Mouse (Mus musculus): Measurements from ENCODE around the gene Zbtb1.

Zbtb1 gene

DNA sequence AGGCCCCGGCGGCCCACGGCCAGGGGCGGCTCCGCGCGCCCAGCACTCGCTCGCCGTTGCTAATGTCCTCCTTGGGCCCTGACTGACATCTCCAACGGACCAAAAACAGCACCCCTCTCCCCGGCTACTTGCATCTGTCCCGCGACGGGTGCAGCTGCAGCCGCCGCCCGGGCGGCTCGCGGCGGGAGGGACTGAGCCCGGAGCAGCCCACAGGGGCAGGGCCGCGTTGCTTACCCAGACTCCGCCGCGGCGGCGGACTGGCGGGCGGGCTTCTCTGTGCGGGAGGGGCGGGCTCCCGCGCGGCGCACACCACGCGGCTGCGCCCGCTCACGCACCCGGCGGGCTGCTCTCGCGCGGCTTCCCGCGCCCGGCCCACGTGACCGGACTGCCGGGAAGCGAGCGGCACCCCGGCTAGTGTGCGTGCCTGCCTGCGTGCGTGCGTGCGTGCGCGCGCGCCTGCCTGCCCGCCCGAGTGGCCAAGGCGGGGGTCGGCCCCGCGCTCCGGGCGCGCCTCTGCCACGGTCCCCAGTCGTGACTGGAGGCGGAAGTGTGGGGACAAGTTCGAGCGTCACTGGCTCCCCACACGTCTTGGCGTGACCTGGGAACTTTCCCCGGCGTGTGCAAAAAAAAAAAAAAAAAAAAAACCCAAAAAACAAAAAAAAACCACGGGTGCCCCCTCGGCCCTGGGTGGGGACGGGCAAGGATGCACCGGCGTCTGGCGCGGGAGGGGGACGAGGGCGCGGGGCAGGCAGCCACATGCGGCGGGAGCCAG, 674 bp upstream of the Zbtb1 start, which contains the start of gene Zbtb25:
Gene Zbtb25 (minus strand): TSS at position 397 of the 772 bp plus-strand sequence.
- DNase-seq: peak; percentile 89 to 93

GRCm38 (mm10) chr12:76370831-76371571, 935 bp downstream of the Zbtb1 start:
- peak; percentile 60 to 63 for DNase-seq

GRCm38 (mm10) chr12:76372046-76372445, 2.0 kb downstream of the Zbtb1 start:
- no peak for DNase-seq

- peak in 1 of 2 experiments; percentile 42 for DNase-seq
Measured at GRCm38 (mm10) chr12:76372881-76373818, 3.1 kb downstream of the Zbtb1 start.

GRCm38 (mm10) chr12:76373991-76374390, 3.9 kb downstream of the Zbtb1 start:
- no peak for DNase-seq

DNA sequence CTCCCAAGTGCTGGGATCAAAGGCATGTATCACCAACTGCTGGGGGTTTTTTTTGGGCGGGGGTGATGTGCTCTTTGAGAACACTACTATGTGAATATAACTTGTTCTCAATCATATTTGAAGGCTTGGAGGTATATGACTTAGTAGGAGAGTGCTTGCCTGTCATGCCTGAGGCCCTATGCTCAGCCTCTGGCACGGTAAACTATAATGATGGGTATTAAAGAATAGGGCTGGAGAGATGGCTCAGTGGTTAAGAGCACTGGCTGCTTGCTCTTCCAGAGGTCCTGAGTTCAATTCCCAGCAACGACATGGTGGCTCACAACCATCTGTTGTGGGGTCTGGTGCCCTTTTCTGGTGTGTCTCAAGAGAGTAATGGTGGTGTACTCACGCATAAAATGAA, 4.8 kb downstream of the Zbtb1 start:
- no peak for DNase-seq

GRCm38 (mm10) chr12:76375506-76375905, 5.4 kb downstream of the Zbtb1 start:
- DNase-seq: no peak

DNA sequence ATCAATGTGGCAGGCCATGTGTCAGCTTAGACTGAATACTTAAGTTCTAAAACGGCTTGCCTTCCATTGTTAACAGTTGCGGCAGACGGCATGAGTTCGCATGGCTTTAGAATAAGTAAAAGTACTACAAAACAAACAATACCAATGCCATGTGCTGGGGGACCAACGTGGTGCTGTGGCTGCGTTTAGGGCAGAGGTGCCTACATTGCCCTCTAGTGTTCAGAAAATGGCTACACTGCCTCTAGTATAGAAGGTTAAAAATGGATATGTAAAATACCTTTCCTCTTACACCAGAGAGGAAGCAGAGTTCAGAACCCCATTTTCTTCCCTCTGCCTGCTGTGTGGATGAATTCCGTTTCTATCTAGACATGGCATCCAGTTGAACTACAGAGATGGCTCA, 6.6 kb downstream of the Zbtb1 start:
- peak; percentile 37 to 44 for DNase-seq

GRCm38 (mm10) chr12:76377059-76377458, 7.0 kb downstream of the Zbtb1 start:
- no peak for DNase-seq

- no peak for DNase-seq
Measured at GRCm38 (mm10) chr12:76377726-76378125, 7.7 kb downstream of the Zbtb1 start.

DNA sequence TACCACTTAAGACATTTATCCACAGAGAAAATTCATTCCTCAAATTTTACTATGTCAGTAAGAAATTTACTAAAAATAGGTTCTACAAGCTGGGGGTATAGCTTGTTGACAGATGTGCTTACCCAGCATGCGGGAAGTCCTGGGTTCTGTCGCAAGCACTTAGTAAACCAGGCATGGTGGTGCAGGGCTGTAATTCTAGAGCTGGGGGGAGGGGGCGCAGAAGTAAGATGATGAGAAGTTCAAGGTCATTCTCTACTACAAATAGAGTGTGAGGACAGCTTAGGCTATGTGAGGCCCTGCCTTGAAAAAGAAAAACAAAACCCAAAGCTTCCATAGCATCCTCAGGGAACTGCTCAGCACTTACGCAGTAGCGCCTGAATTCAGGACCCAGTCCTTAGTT, 8.5 kb downstream of the Zbtb1 start:
- no peak for DNase-seq

GRCm38 (mm10) chr12:76380151-76380550, 10.1 kb downstream of the Zbtb1 start:
- no peak for DNase-seq

GRCm38 (mm10) chr12:76385342-76385741, 15.3 kb downstream of the Zbtb1 start:
- DNase-seq: no peak

DNA sequence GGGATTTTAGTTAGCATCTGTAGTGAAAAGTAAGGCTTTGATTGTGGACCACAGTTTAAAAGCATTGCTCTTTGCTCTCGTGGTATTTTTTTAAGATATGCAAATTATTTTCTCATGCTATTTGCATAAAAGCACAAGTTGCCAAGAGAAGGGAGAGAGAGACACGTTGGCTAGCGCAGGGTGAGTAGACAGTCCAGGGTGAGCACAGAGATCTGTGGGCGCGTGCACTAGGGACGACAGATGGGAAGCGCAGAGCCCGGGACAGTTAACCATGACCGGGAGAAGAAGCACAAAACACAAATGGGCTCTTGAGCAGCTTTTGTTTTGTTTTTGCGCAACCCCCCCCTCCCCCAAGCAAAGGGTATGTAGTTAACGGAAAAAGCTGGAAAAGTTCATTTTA, 18.7 kb downstream of the Zbtb1 start:
- peak; percentile 54 to 58 for DNase-seq

- no peak for DNase-seq
Measured at GRCm38 (mm10) chr12:76391595-76392271, 21.7 kb downstream of the Zbtb1 start.

- no peak for DNase-seq
Measured at GRCm38 (mm10) chr12:76392979-76393378, 22.9 kb downstream of the Zbtb1 start.

DNA sequence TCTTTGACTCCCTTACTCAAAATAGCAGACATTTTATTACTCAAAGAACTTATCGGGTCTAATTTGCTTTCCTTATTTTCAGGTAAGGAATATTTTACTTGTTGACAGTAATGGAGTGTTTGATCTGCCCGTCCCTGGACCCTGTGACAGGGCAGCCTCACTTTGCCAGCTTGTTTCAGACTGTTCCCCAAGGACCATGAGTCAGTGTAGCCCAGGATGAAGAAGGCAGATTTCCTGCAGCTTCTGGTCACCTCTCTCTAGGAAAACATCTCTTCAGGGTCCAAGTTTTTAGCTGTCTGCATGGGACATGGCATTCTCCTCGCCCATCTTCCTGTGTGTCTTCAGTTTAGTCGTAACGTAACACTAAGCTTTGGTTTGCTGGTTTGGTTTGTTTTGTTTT, 27.2 kb downstream of the Zbtb1 start:
- no peak for DNase-seq

DNA sequence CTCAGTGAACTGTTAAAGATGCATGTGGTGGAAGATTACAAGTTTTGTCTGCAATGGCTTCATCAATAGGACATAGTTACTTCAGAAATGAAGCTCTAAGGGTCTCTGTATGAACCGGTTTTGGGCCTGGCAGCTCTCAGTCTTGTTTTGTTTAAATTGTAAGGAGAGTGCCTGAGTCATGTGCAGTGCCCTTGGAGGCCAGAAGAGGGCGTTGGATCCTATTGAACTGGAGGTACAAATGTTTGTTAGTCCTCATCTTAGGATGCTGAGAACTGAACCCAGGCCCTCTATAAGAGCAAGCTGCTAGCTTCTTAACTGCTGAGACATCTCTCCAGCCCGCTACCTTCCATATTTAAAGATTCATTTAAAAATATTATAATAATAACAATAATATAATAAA, 31.6 kb downstream of the Zbtb1 start:
- DNase-seq: peak in 1 of 2 experiments; percentile 23

DNA sequence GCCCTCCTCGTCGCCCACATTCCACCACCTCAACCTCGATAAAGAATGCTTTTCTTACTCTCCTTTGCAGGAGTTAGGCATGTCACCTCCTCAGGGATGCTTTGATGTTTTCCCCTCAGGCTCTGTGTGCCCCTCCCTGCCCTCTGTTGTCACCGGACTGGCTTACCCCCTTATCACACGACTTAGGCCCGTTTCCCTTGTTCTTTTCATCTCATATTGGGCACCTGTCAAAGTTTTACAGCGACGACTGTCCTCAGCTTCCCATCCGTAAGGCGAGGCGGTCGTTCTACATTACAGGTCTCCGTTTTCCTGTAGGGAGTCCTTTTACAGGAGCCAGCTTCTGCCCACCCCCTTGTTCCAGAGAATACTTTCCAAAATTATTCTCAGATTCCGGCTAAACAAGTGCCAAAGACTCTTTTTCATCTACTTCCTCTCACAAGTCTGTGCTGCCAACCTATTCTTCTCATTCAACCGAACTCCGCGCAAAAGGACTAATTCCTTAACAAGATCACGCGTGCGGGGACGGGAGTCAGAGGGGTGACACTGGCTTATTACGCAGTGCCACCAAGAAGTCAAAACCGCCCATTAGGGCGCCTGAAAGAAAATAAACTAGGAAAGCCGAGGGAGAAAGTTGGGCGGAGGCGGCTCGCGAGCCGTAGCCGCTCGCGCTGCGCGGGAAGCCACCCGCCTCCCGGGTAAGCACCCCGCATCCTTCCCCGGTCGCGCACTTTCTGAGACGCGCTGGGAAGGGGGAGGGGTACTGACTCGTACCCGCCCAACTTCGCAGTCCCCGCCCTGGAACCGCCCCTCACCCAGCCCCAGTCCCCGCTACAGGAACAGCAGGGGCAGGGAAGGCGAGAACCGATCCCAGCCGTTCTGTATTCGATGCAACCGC, 33.2 kb downstream of the Zbtb1 start:
- DNase-seq: no peak

DNA sequence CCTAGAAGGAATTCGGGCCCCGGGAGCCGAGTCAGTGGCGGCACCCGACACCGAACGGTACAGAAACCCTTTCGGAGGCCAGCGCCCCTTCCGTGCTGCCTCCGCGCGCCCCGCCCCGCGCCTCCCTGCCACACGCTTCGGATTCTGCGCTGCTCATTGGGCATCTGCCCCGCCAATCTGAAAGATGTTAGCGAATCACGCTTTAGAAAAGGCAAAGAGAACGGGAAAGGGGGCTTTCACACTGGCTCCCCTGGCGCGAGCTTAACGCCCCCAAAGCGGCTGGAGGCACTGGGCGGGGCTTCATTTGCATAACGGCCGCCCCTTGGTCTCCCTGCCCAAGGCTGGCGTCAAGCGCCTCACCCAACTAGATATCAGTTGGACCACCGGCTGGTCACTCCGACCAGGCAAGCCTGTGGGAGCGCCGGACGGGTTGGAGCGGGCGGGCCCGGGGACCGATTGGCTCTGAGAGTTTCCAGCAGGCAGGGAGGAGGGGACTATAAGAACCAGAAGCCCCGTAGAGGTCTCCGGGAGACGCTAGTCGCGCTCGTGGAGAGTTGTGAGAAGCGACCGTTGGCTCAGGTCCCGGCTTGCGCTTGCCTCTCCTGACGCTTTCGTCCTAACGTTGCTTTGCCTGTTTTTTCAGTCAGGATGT, 33.9 kb downstream of the Zbtb1 start, which contains the start of gene Hspa2:
Gene Hspa2 (plus strand): TSS at position 291 of the 652 bp plus-strand sequence.
- peak; percentile 100 for DNase-seq

DNA sequence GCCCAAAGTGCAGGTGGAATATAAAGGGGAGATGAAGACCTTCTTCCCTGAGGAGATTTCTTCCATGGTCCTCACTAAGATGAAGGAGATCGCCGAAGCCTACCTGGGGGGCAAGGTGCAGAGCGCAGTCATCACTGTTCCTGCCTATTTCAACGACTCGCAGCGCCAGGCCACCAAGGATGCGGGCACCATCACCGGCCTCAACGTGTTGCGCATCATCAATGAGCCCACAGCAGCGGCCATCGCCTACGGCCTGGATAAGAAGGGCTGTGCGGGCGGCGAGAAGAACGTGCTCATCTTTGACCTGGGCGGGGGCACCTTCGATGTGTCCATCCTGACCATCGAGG, 34.7 kb downstream of the Zbtb1 start:
- DNase-seq: no peak
